Mouse (Mus musculus) heart, adult 2 months (tissue): ENCODE measurements around the gene Tm9sf3. TPM values are rescaled to one million over a fixed set of nuclear protein-coding genes. Genes with fewer than 3 reads are reported as not detected.
"Not testable (repeated sequence)": the region's sequence is repeated elsewhere in the genome, so short reads cannot be mapped to it uniquely, and the experiment has no call there.

ENCODE experiments used
- DNase-seq, 2 experiments: peaks; one replicate each; pipeline ENCODE4 v3.0.0; 2021
- H3K27ac ChIP-seq: fragments of 200-600 bp; 2 replicates; pipeline ENCODE4 v1.8.1; 2022
- H3K27me3 ChIP-seq: fragments of 200-500 bp; 2 replicates; pipeline ENCODE4 v1.6.1; 2012; ENCODE audit warnings: mild to moderate bottlenecking, low read length, inconsistent platforms, mixed read lengths; ENCODE audit not compliant: control insufficient read depth, insufficient read depth
- H3K36me3 ChIP-seq: fragments of 200-500 bp; 2 replicates; pipeline ENCODE4 v1.6.1; 2012; ENCODE audit warnings: low read length, inconsistent platforms; ENCODE audit not compliant: control insufficient read depth, insufficient read depth
- H3K4me1 ChIP-seq: fragments of 200-500 bp; 2 replicates; pipeline ENCODE4 v1.6.1; 2011; ENCODE audit warnings: low read length; ENCODE audit not compliant: control insufficient read depth, insufficient read depth
- H3K4me3 ChIP-seq: fragments of 200-600 bp; 2 replicates; pipeline ENCODE4 v1.8.1; 2022
- H3K79me2 ChIP-seq: fragments of 200-500 bp; replicated peaks from 2 replicates; pipeline ENCODE4 v1.6.1; 2012; ENCODE audit warnings: mild to moderate bottlenecking, inconsistent platforms, low read length, moderate library complexity, mixed read lengths; ENCODE audit not compliant: control insufficient read depth, insufficient read depth
- H3K9ac ChIP-seq: fragments of 200-500 bp; 2 replicates; pipeline ENCODE4 v1.6.1; 2012; ENCODE audit warnings: low read depth, mild to moderate bottlenecking, control low read depth, inconsistent platforms, low read length, mixed read lengths
- CTCF ChIP-seq: fragments of 200-600 bp; IDR thresholded peaks from 2 replicates; pipeline ENCODE4 v1.8.1; 2022; ENCODE audit warnings: antibody characterized with exemption, mild to moderate bottlenecking, moderate library complexity
- EP300 ChIP-seq: fragments of 200-500 bp; IDR thresholded peaks from 2 replicates; pipeline ENCODE4 v1.6.1; 2011; ENCODE audit warnings: low read depth, low read length, control low read depth; ENCODE audit not compliant: insufficient read depth
- POLR2A ChIP-seq: fragments of 200-500 bp; IDR thresholded peaks from 2 replicates; pipeline ENCODE4 v1.6.1; 2011; ENCODE audit warnings: mild to moderate bottlenecking, low read depth, low read length, control low read depth; ENCODE audit not compliant: insufficient read depth
- WGBS: fragments of 180-500 bp; shearing (Covaris S2); methylation state at CpG from one replicate; pipeline ENCODE4 v1.1.7; 2018; 5-methylcytosine and 5-hydroxymethylcytosine counted together
- intact Hi-C: fragments of 180-260 bp; cut with DNase I; formaldehyde crosslinking; loops from one replicate; pipeline ENCODE4 v1.15.1; 2025
- long read RNA-seq: library from polyadenylated mRNA; stranded (forward); transcript quantifications from one replicate; pipeline ENCODE4 v2.0.0, GENCODE M21; 2021
- polyA plus RNA-seq: library from polyadenylated mRNA; depleted of rRNA; stranded (reverse); fragments of >200 nt; gene quantifications from 2 replicates; pipeline ENCODE4 v1.2.3, GENCODE M21; 2012; rRNA removed
- total RNA-seq, 2 experiments: library from RNA; stranded (reverse); gene quantifications; 2 replicates each; pipeline ENCODE4 v1.2.3; 2021

Gene Tm9sf3
- total RNA-seq (10 to 100 TPM; 69.7 to 72.7 TPM), polyA plus RNA-seq (27.7 and 62.3 TPM in 2 replicates)
- long read RNA-seq, transcript Tm9sf3-202 (15 exons, 3,170 nt) = major isoform, 133 of 149 reads
- long read RNA-seq, partial matches to known transcripts = 6 of 149 reads
- long read RNA-seq, other reads (novel, unspliced or antisense) = 10 of 149 reads

DNA sequence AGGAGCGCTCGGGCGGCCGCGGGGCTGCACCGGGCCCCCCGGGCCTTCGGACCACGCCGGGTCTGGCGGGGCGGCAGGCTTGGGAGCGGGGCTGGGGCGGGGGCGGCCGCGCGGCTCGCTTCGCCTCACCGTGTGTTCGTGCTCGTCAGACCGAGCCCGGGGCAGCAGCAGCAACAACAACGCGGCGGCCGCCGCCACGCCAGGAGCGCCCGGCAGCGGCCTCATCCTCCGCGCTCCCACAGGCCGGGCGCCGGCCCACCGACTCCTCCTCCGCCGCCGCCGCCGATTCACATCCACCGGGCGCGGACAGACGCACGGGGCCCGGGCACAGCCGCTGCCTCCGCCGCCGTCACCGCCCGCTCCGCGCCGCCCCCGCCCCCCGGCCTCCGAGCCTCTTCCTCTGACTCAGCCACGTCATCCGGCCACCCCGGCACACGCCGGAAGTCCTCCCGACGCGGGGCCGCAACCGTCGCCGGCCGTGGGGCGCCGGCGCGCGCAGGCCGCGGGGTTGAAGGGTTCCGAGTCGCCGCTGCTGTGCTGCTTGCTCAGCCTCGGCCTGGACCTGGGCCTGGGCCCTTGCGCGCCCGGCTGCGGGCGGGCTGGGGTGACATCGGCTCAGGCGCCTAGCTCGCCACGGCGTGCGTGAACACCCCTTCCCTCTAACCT is at the start of gene Tm9sf3:
Gene Tm9sf3, minus strand, starts transcription at position 368 of the 666 bp plus-strand sequence.
- peak within 1 kb of the TSS; percentile 87 for H3K9ac ChIP-seq
- TF ChIP-seq CTCF = no peak
- TF ChIP-seq EP300 = 0 out of 2 replicates have a peak, but pooled peaks have one; percentile 27
- TF ChIP-seq POLR2A = peak; percentile 81
- peaks cover 5% of the 10 kb centered on the region for H3K36me3 ChIP-seq
- peaks cover 4% of the 10 kb centered on the region for H3K79me2 ChIP-seq
- H3K27ac ChIP-seq = peak within 1 kb of the TSS; percentile 97
- DNase-seq = peak; percentile 90 to 92
- intact Hi-C loops = loop anchor here (5.0 kb wide), 3 partner anchors 219 to 431 kb away; partner anchors contain the start of genes Ccnj, Lcor and Zfp518a
- no peaks in the 10 kb centered on the region for H3K27me3 ChIP-seq
- peaks cover 10% of the 10 kb centered on the region for H3K4me1 ChIP-seq
- peak within 1 kb of the TSS; percentile 72 for H3K4me3 ChIP-seq
- under 1% methylated on average over 91 of the region's 98 CpGs for WGBS

DNA sequence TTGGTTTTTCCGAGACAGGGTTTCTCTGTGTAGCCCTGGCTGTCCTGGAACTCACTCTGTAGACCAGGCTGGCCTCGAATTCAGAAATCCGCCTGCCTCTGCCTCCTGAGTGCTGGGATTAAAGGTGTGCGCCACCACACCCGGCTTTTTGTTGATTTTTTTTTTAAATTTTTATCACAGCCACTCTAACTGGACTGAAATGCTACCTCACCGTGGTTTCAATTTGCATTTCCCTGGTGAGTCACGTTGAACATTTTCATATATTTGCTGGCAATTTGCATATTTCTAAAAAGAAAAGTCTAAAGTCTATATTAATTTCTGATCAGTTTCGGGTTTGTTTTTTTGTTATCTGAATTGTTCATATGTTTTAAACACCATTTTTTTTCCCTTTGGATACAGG is 48.8 kb upstream of the Tm9sf3 start:
- WGBS = 91% methylated on average over 8 of the region's 8 CpGs

DNA sequence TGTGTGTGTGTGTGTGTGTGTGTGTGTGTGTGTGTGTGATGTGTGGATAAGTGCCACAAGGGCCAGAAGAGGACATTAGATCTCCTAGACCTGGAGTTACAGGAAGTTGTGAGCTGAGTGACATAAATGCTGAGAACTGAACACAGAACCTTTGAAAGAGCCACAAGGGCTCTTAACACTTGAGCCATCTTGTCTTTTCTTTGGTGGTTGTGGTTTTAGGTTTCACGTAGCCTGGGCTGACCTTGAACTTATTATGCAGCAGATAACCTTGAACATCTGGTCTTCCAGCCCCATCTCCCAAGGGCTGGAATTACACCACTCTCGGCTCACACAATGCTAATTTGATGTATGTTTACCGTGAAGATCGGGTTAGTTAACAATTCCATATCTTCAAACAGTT is 48.2 kb upstream of the Tm9sf3 start:
- Histone ChIP-seq H3K27ac (no peak overlapping the region), H3K79me2 (no peaks in the 10 kb centered on the region), H3K27me3 (no peaks in the 10 kb centered on the region), H3K4me1 (peaks cover 1% of the 10 kb centered on the region; the same call in 1 of the 2 replicates), H3K36me3 (no peaks in the 10 kb centered on the region), H3K9ac (no peak overlapping the region), H3K4me3 (no peak overlapping the region)
- no peak for DNase-seq
- WGBS = 84% methylated on average over 4 of the region's 4 CpGs
- no peak for TF ChIP-seq CTCF
- TF ChIP-seq POLR2A = no peak
- no peak for TF ChIP-seq EP300
- intact Hi-C loops = no loop called here

More for the DNA sequence above, 48.8 kb upstream of the Tm9sf3 start:
- H3K9ac ChIP-seq, H3K27ac ChIP-seq, H3K79me2 ChIP-seq, H3K4me3 ChIP-seq, intact Hi-C loops, H3K4me1 ChIP-seq, H3K36me3 ChIP-seq, H3K27me3 ChIP-seq, DNase-seq: not testable (repeated sequence)

DNA sequence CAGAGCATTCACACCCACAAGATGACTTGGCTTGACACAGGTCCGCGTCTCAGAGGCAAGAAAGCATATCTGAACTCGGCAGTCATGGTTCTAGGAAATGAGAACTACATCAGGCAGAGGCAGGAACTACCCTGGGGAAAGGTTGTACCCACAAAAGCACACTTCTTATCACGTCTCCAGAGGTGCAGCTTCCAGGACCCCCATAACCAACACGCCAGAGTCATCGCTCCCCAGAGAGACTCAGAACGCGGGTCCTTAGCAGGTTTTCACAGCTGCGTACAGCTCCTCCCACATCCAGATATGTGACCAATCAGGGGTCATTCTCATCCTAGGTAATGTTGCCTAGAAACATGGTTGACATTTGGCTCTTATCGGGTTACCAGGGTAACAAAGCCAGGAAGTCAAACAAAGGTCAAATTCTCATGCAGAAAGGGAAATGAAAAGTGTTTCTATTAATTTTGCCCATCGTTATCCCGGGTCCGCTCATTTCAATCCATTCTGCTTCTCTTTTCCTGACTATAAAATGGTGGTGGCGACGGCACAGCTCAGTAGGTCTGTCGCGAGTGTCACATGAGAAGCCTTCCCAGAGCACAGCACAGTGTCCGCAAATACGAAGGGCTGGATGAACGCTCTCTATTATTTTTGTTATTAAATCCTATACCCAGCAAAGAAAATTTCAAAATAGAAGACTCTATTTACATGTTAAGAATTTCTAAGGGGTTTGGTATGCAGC is 47.3 kb upstream of the Tm9sf3 start:
- no peaks in the 10 kb centered on the region for H3K36me3 ChIP-seq
- intact Hi-C loops = no loop called here
- H3K27ac ChIP-seq = no peak overlapping the region
- WGBS = 13% methylated on average over 20 of the region's 20 CpGs
- no peak overlapping the region for H3K9ac ChIP-seq
- no peaks in the 10 kb centered on the region for H3K79me2 ChIP-seq
- no peaks in the 10 kb centered on the region for H3K27me3 ChIP-seq
- TF ChIP-seq POLR2A (no peak), EP300 (no peak), CTCF (no peak)
- DNase-seq = peak in 1 of 2 experiments; percentile 16
- H3K4me1 ChIP-seq = peaks cover 1% of the 10 kb centered on the region; the same call in 1 of the 2 replicates
- peak overlapping the region; percentile 7 for H3K4me3 ChIP-seq

DNA sequence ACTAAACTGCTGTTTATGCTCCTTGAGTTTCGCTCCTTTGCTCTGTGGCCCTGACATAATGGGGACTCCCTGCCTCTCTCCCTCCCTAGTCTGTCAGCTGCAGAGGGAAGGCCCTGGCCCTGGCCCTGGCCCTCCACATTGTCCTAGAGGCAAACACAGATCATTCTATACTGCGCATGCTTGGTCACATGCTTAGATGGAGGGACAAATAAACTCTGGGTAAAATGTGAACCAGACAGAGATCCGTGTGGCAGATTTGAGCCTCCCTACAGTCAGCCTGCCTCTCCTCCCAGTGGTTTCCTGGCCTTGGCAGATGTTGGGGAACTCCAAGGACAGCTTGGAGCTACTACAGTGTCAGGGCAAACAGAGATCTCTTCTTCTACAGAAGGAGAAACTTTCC is 40.1 kb upstream of the Tm9sf3 start:
- 69% methylated on average over 3 of the region's 3 CpGs for WGBS
- no peaks in the 10 kb centered on the region for H3K36me3 ChIP-seq
- H3K4me3 ChIP-seq = no peak overlapping the region
- H3K4me1 ChIP-seq = no peaks in the 10 kb centered on the region
- no peaks in the 10 kb centered on the region for H3K27me3 ChIP-seq
- no peak for DNase-seq
- no peak for TF ChIP-seq POLR2A
- TF ChIP-seq EP300 = no peak
- no peak for TF ChIP-seq CTCF
- no peak overlapping the region for H3K27ac ChIP-seq
- H3K79me2 ChIP-seq = no peaks in the 10 kb centered on the region
- intact Hi-C loops = no loop called here
- H3K9ac ChIP-seq = no peak overlapping the region

DNA sequence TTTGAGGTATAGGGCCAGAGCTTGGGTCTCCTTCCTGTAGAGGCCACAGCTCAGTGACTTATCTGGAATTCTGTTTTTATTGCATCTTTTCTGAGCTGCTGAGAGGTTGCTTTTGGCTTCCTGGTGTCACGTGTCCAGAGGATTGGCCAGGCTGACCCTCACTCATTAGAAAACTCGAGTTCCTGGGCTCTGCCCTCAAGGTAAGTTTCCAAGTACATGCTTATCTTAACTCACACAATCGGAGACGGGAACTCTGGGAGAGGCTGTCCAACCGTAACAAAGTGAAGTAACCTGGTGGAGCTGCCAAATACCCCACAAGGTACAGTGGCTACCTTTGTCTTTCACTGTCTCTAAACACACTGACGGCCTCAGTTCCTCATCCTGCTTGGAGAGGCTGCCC is 39.6 kb upstream of the Tm9sf3 start:
- no peak for TF ChIP-seq CTCF
- no peak for TF ChIP-seq EP300
- TF ChIP-seq POLR2A = no peak
- intact Hi-C loops = no loop called here
- Histone ChIP-seq H3K27ac (no peak overlapping the region), H3K27me3 (no peaks in the 10 kb centered on the region), H3K4me3 (no peak overlapping the region), H3K79me2 (no peaks in the 10 kb centered on the region), H3K9ac (no peak overlapping the region), H3K36me3 (no peaks in the 10 kb centered on the region), H3K4me1 (no peaks in the 10 kb centered on the region)
- 43% methylated on average over 6 of the region's 6 CpGs for WGBS
- no peak for DNase-seq
